Mouse (Mus musculus) myocyte (in vitro differentiated cells): ENCODE data around the gene Nek4.

ENCODE experiments used
- CEBPB ChIP-seq: IDR thresholded peaks from 2 replicates; pipeline ENCODE4 v1.6.1; 2011; ENCODE audit warnings: mild to moderate bottlenecking, moderate library complexity; ENCODE audit not compliant: poor library complexity, insufficient read depth, severe bottlenecking
- E2F4 ChIP-seq: IDR thresholded peaks from one replicate; pipeline ENCODE4 v1.6.1; 2011; ENCODE audit warnings: mild to moderate bottlenecking, control low read depth, moderate library complexity; ENCODE audit not compliant: insufficient read depth
- MAX ChIP-seq: IDR thresholded peaks from one replicate; pipeline ENCODE4 v1.6.1; 2011; ENCODE audit warnings: low read depth, mild to moderate bottlenecking, control low read depth
- MYOD1 ChIP-seq, 3 experiments: IDR thresholded peaks; one replicate each; pipeline ENCODE4 v1.6.1; 2011; ENCODE audit warnings: control low read depth in 2 of 3, low read depth in 2 of 3, mild to moderate bottlenecking in 2 of 3, moderate library complexity in 1 of 3; ENCODE audit not compliant: insufficient read length in 2 of 3, control insufficient read depth in 1 of 3
- POLR2A ChIP-seq: IDR thresholded peaks from one replicate; pipeline ENCODE4 v1.6.1; 2011; ENCODE audit warnings: low read depth, mild to moderate bottlenecking, control low read depth, moderate library complexity; ENCODE audit not compliant: insufficient read length
- POLR2AphosphoS2 ChIP-seq: IDR thresholded peaks from one replicate; pipeline ENCODE4 v1.6.1; 2011; ENCODE audit warnings: low read depth, control low read depth; ENCODE audit not compliant: insufficient read length
- TCF12 ChIP-seq: IDR thresholded peaks from one replicate; pipeline ENCODE4 v1.6.1; 2011; ENCODE audit warnings: mild to moderate bottlenecking, control low read depth; ENCODE audit not compliant: poor library complexity, insufficient read depth, severe bottlenecking
- USF1 ChIP-seq: IDR thresholded peaks from one replicate; pipeline ENCODE4 v1.6.1; 2011; ENCODE audit warnings: low read depth, mild to moderate bottlenecking, control low read depth, moderate library complexity

DNA sequence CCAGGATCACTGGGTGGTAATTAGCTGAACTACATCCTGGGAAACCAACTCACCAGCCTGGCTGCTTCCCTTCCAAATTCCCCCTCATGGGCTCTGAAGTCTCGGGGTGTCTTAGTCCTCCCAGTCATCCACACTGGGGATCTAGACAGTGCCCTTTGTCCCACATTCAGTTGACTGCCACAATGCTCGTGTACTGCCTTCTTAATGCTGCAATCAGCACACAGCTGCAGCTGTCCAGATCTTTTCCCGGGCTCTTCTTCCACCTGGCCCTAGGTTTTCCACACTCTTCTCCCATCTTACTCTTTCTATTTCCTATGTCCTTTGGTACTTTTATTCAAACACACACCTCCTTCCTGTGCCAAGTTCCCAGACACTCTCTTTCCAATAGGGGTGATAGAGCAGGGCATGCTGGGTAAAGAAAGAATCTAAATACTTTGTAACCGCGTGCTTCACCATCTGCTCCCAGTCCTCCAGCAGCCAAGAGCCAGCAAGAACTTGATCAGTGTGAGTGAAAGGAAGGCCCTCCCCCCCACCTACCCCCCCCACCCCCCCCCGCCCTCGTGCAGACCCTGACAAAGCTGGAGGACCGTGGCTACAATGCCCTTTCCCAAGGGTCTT lies 29.0 kb upstream of the Nek4 start:
- TF ChIP-seq USF1 = no peak
- TF ChIP-seq E2F4 = no peak
- TF ChIP-seq MYOD1 (IDR thresholded peaks at IDR 0.05; ENCODE audit: control insufficient read depth in 1 of 3, insufficient read length in 2 of 3, low read depth in 2 of 3) = no peak
- no peak for TF ChIP-seq MAX
- TF ChIP-seq POLR2A = no peak
- TF ChIP-seq POLR2AphosphoS2 = no peak
- no peak for TF ChIP-seq CEBPB
- TF ChIP-seq TCF12 = no peak
